Mouse (Mus musculus) limb, embryonic 10.5 days (tissue): ENCODE results near the gene Cry1. TPM values are rescaled to one million over a fixed set of nuclear protein-coding genes. Genes with fewer than 3 reads are reported as not detected.
A peak's percentile ranks its signal among the peaks of the same experiment; 100 is the strongest.

ENCODE experiments used
- DNase-seq: peaks from one replicate; pipeline ENCODE4 v3.0.0-alpha.2; 2017; ENCODE audit warnings: low spot score
- H3K27ac ChIP-seq: fragments of 300-500 bp; sonication (generic); 2 replicates; pipeline ENCODE4 v1.5.1; 2016; ENCODE audit warnings: mild to moderate bottlenecking
- H3K27me3 ChIP-seq: fragments of 300-500 bp; sonication (generic); 2 replicates; pipeline ENCODE4 v1.6.1; 2016; ENCODE audit warnings: low read depth, mild to moderate bottlenecking; ENCODE audit not compliant: poor library complexity, severe bottlenecking
- H3K36me3 ChIP-seq: fragments of 300-500 bp; sonication (generic); 2 replicates; pipeline ENCODE4 v1.6.1; 2016; ENCODE audit warnings: mild to moderate bottlenecking, moderate library complexity
- H3K4me1 ChIP-seq: fragments of 300-500 bp; sonication (generic); 2 replicates; pipeline ENCODE4 v1.6.1; 2016
- H3K4me3 ChIP-seq: fragments of 300-500 bp; sonication (generic); 2 replicates; pipeline ENCODE4 v1.5.1; 2016; ENCODE audit warnings: mild to moderate bottlenecking, moderate library complexity
- H3K9me3 ChIP-seq: fragments of 300-500 bp; sonication (generic); replicated peaks from 2 replicates; pipeline ENCODE4 v1.6.1; 2016; ENCODE audit warnings: mild to moderate bottlenecking
- WGBS: fragments of 180-500 bp; shearing (Covaris S2); methylation state at CpG from one replicate; pipeline ENCODE4 v1.1.7; 2016; 5-methylcytosine and 5-hydroxymethylcytosine counted together
- polyA plus RNA-seq: library from polyadenylated mRNA; unstranded; fragments of >200 nt; fragmentation: Nextera tagmentation; extraction: Ambion mirVana; gene quantifications from 2 replicates; pipeline ENCODE4 v1.2.1, GENCODE M21; 2016

Gene Cry1
- polyA plus RNA-seq, 1 experiment from 2014 or later: 38.0 TPM

DNA sequence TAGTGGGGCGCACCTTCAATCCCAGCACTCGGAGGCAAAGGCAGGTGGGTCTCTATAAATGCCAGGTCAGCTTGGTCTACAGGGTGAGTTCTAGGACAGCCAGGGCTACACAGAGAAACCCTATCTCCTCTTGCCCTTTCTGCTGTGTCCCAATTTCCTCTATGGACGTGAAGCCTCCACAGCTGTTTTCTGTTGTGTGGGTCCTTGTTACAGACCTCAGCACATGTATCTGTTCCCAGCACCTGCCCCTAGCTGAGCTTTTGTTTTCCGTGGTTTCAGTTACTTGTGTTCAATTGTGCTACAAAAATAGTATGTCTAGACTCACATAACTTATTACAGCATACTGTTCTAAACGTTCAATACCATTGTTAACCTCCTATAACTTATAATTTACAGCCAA is 35.6 kb downstream of the Cry1 start:
- H3K27me3 ChIP-seq: no peaks in the 10 kb centered on the region
- WGBS: 89% methylated on average over 5 of the region's 5 CpGs
- H3K4me3 ChIP-seq: no peak overlapping the region
- DNase-seq: no peak
- H3K4me1 ChIP-seq: no peaks in the 10 kb centered on the region
- no peaks in the 10 kb centered on the region for H3K9me3 ChIP-seq
- no peak overlapping the region for H3K27ac ChIP-seq
- H3K36me3 ChIP-seq: peaks cover 39% of the 10 kb centered on the region

DNA sequence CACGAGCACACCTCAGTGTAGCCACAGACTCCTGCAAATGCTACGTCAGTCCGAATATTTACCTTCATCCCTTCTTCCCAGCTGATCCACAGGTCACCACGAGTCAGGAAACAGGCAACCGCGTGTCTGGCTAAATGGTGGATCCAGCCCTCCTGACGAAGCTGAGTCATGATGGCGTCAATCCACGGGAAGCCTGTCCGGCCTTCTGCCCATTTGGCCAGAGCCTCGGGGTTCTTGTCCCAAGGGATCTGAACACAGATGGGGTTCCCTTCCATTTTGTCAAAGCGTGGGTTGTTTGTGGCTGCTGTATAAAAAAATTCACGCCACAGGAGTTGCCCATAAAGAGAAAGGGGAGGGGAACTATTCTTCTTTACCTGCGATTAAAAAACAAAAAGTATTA is 38.6 kb downstream of the Cry1 start:
- no peak for DNase-seq

DNA sequence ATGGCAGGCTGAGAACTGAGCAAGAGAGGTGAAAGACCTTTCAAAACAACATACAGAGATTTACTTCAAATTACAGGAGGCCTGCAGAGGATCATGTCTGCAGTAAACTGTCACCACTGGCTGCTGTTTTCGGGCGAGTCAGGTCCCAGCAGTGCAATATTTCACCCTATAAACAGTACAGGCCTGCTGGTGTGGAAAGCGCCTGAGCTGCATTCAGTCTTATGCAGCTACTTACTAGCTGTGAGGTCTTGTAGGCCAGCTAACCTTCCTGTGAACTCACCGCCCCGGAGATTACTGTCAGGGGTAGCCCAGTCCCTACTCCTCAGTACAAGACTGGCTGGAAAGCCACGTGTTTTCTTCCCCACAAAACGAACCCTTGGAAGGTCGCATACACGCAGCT is 43.4 kb downstream of the Cry1 start:
- Histone ChIP-seq H3K9me3 (no peaks in the 10 kb centered on the region), H3K27ac (no peak overlapping the region), H3K4me3 (no peak overlapping the region), H3K27me3 (no peaks in the 10 kb centered on the region), H3K36me3 (peaks cover 48% of the 10 kb centered on the region), H3K4me1 (peaks cover 14% of the 10 kb centered on the region)
- 41% methylated on average over 9 of the region's 9 CpGs for WGBS
- peak; percentile 45 for DNase-seq

More for the DNA sequence above, 38.6 kb downstream of the Cry1 start:
- 89% methylated on average over 14 of the region's 14 CpGs for WGBS
- Histone ChIP-seq H3K4me3 (no peak overlapping the region), H3K27ac (no peak overlapping the region), H3K27me3 (no peaks in the 10 kb centered on the region), H3K9me3 (no peaks in the 10 kb centered on the region), H3K4me1 (peaks cover 8% of the 10 kb centered on the region), H3K36me3 (peaks cover 60% of the 10 kb centered on the region)

DNA sequence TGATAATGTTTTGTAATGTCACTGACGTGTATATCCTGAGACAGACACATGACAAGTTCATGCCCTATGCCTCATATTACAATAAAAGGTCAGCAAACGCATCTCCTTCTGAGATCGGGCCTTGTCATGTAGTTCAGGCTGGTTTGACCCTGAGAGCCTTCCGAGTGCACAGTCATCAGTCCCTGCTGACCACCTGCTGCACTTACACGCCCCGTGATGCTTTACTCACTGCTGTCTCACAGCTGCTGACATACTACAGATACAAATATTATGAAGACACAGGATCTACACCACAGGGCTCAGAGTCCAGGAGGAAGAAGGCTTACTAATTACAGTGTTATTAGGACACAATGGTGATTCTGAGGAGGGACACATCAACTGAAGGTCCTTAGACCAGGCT is 48.3 kb downstream of the Cry1 start:
- no peak overlapping the region for H3K27ac ChIP-seq
- peaks cover 10% of the 10 kb centered on the region for H3K4me1 ChIP-seq
- H3K4me3 ChIP-seq: no peak overlapping the region
- H3K36me3 ChIP-seq: peaks cover 35% of the 10 kb centered on the region
- no peak for DNase-seq
- H3K27me3 ChIP-seq: no peaks in the 10 kb centered on the region
- H3K9me3 ChIP-seq: no peaks in the 10 kb centered on the region
- WGBS: 94% methylated on average over 6 of the region's 6 CpGs

DNA sequence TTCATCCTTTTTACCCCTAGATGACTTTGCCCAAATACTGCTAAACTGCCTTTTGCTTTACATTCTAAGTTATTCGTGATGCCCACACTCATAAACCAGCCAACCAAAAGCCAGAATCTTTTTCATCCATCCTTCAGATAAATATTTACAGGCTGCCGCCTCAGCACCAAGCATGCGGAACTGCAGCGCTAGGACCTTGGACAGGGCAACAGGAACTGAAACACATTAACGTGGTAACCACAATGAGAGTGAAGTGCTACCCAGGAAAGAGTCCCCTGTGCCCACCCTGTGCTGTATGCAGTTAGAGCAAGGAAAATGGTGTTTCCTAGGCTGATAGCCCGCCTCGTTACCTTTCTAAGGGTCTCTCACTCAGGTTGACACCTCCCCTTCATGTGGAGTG is 56.4 kb downstream of the Cry1 start:
- no peaks in the 10 kb centered on the region for H3K9me3 ChIP-seq
- peak overlapping the region; percentile 66 for H3K4me3 ChIP-seq
- H3K36me3 ChIP-seq: peaks cover 33% of the 10 kb centered on the region
- peaks cover 14% of the 10 kb centered on the region for H3K4me1 ChIP-seq
- peak; percentile 44 for DNase-seq
- 17% methylated on average over 7 of the region's 7 CpGs for WGBS
- no peaks in the 10 kb centered on the region for H3K27me3 ChIP-seq
- peak overlapping the region; percentile 59; the same call in 1 of the 2 replicates for H3K27ac ChIP-seq

DNA sequence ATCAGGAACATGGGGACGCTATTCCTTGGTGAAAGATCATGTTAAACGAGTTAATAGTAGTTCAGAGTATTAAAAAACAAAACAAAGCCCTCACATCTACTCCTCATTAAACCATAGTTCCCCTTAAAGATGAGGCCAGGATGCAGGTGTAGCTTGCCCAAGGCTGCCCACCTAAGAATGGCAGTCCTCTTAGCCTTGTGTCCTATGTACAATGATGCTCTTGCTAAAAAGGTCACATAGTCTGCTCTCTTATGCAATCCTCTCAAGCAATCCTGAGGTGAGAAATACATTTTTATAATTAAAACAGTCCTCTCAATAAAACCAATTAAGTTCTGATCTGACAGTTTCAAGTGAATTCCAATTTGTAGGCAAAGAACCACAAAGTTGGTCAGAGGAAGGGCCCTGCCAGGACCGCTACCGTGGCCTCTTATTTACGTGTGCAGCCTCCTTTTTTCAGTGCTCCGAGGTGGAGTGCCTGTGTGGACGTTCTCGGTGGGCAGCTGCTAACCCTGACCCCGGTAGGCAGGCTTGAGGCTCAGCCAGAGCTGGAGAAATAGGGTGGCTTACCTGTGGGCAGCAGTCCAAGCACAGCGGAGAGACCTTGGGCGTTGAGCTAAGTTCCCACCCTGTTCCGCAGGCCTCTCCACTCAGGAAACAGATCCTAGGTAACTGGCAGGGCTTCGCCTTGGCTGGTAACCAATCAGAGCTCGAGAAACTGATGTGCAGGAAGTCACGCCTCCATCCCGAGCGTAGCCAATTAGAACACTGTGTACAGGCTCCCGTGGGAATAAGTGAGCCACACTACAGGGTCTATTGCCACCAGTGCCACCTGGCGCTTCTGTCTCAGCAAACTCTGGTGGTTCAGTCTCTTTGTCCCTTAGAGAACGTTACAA is 57.2 kb downstream of the Cry1 start, which contains the start of gene Mterf2:
TSS of gene Mterf2 (minus strand) at position 633 of the 893 bp plus-strand sequence.
- H3K36me3 ChIP-seq: peaks cover 31% of the 10 kb centered on the region
- H3K9me3 ChIP-seq: no peaks in the 10 kb centered on the region
- H3K27me3 ChIP-seq: no peaks in the 10 kb centered on the region
- peak within 1 kb of the TSS; percentile 66 for H3K4me3 ChIP-seq
- H3K27ac ChIP-seq: peak within 1 kb of the TSS; percentile 82
- peak; percentile 87 for DNase-seq
- peaks cover 14% of the 10 kb centered on the region for H3K4me1 ChIP-seq
- 8% methylated on average over 20 of the region's 20 CpGs for WGBS

DNA sequence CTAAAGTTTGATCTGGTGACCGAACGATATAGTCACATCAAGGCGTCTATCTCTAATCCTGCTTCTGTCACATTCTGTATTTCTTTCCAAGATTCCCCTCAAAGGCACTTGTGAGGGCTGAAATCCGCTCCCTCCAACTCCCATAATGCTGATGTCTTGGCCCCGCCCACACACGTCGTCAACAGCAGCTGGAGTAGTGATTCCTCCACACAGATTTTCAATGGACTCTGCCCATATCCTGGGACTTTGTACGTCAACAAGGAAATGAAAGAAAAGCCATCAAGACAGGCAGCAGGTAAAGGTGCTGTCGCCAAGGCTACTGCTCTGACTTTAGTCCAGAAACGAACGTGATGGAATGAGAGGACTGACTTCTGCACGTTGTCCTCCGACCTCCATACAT is 59.7 kb downstream of the Cry1 start:
- Histone ChIP-seq H3K4me3 (no peak overlapping the region), H3K36me3 (peaks cover 53% of the 10 kb centered on the region), H3K4me1 (peaks cover 14% of the 10 kb centered on the region), H3K9me3 (no peaks in the 10 kb centered on the region), H3K27me3 (no peaks in the 10 kb centered on the region), H3K27ac (no peak overlapping the region)
- DNase-seq: no peak
- 88% methylated on average over 13 of the region's 13 CpGs for WGBS

DNA sequence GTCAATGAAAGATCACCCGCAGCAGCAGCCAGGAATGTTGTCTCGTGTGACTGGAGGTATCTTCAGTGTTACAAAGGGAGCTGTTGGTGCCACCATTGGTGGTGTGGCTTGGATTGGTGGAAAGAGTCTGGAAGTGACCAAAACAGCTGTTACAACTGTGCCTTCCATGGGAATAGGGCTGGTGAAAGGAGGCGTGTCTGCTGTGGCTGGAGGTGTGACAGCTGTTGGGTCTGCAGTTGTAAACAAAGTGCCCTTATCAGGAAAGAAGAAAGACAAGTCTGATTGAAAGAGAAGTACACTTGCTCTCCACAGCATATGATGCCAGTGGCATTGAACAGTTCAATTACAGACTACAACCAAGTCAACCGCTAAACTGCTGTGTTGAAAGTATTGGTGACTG is 70.5 kb downstream of the Cry1 start:
- no peak overlapping the region for H3K27ac ChIP-seq
- no peak overlapping the region for H3K4me3 ChIP-seq
- peaks cover 74% of the 10 kb centered on the region for H3K36me3 ChIP-seq
- no peaks in the 10 kb centered on the region for H3K4me1 ChIP-seq
- no peaks in the 10 kb centered on the region for H3K9me3 ChIP-seq
- DNase-seq: no peak
- WGBS: 83% methylated on average over 4 of the region's 4 CpGs
- H3K27me3 ChIP-seq: no peaks in the 10 kb centered on the region

DNA sequence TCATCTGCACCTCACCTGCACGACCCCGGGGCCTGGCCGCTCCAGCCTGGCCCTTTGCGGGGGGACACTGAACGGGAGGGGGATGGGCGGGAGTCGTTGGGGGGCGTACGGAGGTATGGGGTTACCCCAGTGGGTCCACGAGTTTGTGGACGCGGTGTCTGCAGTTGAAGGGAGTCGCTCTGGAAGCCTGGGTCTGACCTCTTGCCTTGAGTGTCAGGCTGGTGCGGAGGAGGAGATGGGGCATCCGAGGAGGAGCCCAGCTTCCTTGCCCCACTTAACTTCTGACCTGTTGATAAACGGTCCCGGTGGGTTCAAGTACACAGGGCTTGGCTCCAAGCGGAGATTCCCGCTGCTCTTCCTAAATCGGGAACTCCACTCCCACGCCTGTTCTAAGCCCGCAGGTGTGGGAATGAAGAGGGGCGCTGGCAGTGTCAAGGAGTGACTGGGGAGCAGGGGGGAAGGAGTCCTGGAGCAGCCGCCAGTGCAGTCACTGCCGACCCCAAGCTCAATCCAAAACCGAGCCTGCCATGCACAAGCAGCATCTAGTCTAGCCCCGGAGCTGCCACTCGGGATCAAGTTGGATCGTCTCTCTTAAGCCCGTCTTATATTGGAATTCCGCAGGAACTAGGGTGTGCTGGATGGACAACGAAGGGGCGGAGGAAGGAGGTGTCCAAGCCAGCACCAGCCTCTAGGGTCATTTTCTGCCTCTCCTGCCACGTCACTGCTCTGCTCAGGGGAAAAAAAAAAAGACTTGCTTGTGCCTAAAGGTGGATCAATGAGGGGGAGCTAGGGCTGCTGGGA is 81.6 kb downstream of the Cry1 start:
- DNase-seq: peak; percentile 70
- Histone ChIP-seq H3K9me3 (no peaks in the 10 kb centered on the region), H3K27me3 (no peaks in the 10 kb centered on the region), H3K36me3 (no peaks in the 10 kb centered on the region), H3K4me1 (peaks cover 16% of the 10 kb centered on the region), H3K27ac (peak overlapping the region; percentile 96), H3K4me3 (peak overlapping the region; percentile 99)
- WGBS: under 1% methylated on average over 34 of the region's 34 CpGs

DNA sequence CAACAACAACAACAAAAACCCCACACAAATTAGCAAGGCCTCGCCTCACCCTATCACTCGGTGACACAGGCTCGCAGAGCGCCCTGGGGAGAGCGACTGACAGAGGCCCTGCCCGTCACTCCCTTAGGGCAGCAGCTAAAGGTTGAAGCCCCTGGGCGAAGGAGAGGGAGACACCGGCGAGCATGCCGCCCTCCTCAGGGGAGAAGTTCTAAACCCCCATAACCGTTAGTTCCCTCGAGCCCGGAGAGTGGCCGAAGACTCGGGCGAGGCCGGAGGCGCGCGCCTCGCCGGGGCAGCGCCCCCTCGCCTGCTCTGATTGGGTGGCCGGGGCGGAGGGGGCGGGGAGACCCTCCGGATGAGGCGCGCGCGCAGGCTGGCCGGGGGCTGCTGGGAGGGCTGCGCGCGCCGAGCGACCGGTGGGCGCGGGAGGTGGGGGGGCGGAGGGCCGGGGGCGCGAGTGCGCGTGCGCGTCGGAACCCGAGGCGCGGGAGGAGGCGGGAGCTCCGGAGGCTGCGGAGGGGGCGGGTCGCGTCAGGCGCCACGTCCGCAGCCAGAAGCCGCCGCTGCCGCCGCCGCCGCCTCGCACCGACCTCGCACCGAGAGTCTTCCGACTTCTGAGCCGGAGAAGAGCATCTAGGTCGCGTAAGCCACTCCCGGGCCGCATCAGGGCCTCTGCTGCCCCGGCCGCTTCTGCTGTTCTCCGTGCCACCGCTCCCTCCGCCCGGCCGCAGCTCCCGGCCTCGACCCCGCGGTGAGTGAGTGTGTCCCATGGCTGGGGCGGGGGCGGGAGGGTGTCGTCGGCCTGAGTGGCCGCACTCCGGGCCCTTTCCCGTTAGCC is 82.4 kb downstream of the Cry1 start, which contains the start of the genes Fhl4 and Tmem263:
TSS of gene Fhl4 (minus strand) at position 249 of the 838 bp plus-strand sequence.
TSS of gene Tmem263 (plus strand) at position 381 of the 838 bp plus-strand sequence.
- Histone ChIP-seq H3K36me3 (no peaks in the 10 kb centered on the region), H3K9me3 (no peaks in the 10 kb centered on the region), H3K4me3 (peak within 1 kb of the TSS; percentile 99), H3K27ac (peak within 1 kb of the TSS; percentile 96), H3K4me1 (peaks cover 16% of the 10 kb centered on the region), H3K27me3 (no peaks in the 10 kb centered on the region)
- DNase-seq: peak; percentile 97
- WGBS: 1% methylated on average over 95 of the region's 96 CpGs

DNA sequence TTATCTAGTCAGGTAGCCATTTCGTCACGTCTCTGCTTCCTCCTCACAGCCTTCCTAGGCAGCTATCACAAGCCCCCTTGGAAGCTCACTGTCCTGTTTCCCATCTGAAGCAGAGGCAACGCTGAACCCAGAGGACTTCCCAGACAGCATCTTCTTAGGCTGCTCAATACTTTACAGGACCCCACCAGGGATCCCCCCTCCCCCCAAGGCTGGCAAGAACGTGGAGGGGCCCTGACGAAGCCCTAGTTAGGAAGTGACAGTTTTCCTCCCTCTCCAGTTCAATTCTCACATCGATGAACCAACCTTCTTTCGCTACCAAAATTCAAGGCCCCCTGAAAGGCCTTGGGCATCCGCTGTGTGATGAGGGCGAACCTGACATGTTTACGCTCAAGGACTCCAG is 83.0 kb downstream of the Cry1 start:
- WGBS: 1% methylated on average over 10 of the region's 10 CpGs

More for the DNA sequence above, 83.0 kb downstream of the Cry1 start:
- H3K27me3 ChIP-seq: no peaks in the 10 kb centered on the region
- H3K36me3 ChIP-seq: no peaks in the 10 kb centered on the region
- H3K4me1 ChIP-seq: peaks cover 16% of the 10 kb centered on the region
- DNase-seq: no peak
- H3K9me3 ChIP-seq: no peaks in the 10 kb centered on the region
- peak overlapping the region; percentile 99 for H3K4me3 ChIP-seq
- H3K27ac ChIP-seq: peak overlapping the region; percentile 96
